Mouse (Mus musculus) central nervous system, embryonic 11.5 days (tissue): ENCODE data around the gene Ecsit. TPM values are rescaled to one million over a fixed set of nuclear protein-coding genes. Genes with fewer than 3 reads are reported as not detected.

ENCODE experiments used
- polyA plus RNA-seq: library from polyadenylated mRNA; depleted of rRNA; stranded (reverse); fragments of >200 nt; gene quantifications from 2 replicates; pipeline ENCODE4 v1.2.3, GENCODE M21; 2012; rRNA removed

The Ecsit gene
- polyA plus RNA-seq: 19.9 and 30.4 TPM in 2 replicates

DNA sequence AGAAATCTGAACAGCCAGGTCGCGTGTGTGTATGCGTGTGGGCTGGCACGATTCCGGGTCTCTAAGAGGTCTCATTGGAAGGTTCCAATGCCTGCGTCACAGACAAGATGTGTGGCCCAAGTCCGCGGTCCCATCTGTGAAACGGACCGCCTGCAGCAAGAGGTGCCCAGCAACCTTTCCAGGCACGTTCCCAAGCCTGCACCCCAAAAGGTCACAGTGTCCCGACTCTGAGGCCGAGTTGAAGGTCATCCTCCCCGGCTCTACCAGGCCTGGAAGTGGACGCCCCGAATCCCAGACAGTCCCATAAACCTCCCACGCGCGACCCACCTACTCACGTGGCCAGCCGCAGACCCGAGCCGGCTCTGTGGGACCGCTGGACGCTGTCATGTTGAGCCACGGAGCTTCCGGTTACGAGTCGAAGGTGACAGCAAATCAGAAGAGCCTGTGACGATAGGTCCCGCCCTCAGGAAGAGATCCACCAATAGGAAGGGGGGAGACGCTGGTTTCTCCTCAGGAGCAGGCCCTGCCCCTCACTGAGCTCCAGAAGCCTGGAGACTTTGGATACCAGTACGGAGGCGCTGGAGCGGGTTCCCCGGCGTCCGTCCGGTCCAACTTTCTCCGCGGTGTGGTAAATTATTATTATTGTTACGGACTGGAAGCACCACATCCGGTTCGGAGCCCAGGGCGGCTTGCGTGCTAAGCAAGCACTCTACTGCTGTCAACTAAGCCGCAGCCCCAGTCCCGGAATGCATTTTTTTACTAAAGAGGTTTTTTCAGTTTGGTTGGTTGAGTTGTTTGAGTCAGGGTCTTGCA, at the start of gene Ecsit:
TSS of gene Ecsit (minus strand) at position 417 of the 813 bp plus-strand sequence.

DNA sequence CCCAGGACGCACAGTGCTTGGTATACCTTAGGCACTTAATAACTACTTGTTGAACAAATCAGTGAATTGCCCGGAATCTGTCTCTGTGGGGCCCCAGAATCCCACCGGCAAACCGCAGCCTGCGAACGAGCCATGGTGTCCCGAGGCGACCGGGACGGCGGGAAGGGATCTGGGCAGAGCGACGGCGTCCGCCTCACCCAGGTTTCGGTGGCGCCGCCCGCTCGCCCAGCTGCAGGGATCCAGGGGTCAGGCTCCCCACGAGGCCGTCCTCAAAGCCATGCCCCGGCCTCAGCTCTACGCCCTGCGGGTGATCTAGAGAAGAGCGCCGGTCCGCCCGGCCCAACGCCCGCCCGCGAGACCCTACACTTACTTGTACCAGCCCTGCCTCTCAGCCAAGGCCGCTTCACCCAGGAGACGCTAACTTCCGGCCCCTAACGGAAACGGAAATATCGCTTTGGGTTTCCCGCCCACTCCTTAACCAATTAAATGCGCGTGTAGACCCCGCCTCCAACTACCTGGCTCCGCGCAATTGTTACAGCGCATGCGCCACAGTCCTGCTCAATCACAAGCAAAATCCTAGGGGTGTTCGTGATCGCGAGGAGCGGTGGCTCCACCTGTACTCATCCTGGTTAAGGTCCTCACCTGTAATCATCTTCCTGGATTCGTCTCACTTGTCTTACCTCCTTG, 31.6 kb upstream of the Ecsit start, which contains the start of gene Elof1:
TSS of gene Elof1 (minus strand) at position 433 of the 687 bp plus-strand sequence.

DNA sequence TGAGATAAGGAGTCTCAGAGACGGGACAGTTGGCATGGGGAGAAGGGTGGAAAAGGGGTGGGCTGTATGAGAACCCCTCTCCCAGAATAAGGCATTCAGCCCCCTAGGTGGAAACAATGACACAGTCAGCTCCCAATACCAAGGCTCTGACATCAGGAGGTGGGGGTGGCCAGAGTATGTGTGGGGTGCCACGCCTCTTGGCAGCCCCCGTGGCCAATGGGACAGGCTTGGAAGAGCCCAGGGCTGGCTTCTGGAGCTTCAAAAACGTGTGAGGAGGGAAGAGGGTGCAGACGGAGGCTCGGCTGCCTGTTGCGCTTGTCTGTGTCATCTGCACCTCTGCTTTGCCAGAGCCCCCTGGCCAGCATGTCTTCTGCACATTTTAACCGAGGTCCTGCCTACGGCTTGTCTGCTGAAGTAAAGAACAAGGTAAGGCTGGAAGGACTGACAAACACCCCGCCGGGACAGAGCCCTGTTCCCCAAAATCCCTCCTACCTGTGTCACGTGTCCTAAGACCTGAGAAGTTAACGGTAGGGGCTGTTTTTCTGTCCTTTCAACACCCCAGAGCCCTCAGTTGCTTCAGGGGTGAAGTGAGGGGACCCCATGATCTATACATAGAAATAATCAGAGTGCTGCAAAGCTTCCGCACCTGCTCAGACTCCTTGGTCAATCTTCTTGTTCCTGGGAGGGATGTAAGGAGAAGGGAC, 13.9 kb upstream of the Ecsit start, which contains the start of gene Cnn1:
TSS of gene Cnn1 (plus strand) at position 224 of the 704 bp plus-strand sequence.

DNA sequence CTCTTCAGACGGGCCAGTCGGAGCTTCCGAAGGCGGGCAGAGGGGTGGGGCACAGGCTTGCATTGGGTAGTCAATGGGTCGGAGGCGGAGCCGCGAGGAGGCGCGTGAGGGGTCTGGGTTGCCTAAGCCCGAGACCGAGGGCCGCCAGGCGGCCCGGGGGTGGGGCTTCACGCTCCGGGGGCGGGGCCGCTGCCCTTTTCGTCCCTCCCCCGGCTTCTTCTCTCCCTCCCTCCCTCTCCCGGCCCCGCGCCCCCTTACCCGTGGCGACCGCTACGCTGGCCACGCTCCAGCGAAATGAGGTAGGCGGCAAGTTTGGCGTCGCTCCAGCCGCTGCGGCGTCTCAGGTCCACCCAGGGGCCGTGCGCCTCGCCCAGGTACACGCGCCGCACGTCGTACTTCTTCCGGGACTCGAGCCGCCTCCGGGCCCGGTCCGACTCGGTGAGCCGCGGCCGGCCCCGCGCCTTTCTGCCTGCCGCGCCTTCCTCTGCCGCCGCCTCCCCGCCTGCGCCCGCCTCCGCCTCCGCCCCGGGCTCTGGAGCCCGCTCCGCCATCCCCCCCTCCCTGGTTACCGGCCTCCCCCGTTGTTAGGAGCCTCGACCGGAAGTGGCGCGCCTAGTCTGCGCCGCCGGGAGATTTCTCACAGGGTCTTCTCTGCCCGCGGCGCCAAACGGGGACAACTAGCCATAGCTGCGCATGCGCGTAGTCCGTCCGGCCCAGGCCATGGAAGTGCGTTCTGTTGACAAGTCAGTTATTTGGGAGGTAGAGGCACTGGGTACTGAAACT, 14.3 kb downstream of the Ecsit start, which contains the start of the genes Gm49318 and Zfp653:
TSS of gene Gm49318 (minus strand) at position 469 of the 783 bp plus-strand sequence.
TSS of gene Zfp653 (minus strand) at position 586 of the 783 bp plus-strand sequence.

GRCm38 (mm10) chr9:22051958-22052254, 33.3 kb downstream of the Ecsit start, which contains the start of gene Elavl3:
TSS of gene Elavl3 (minus strand) at chr9:22052023.

Other genes with a start within 250 kb of the Ecsit start
- gene Angptl8, start 249.9 kb downstream of the Ecsit start, polyA plus RNA-seq: 0.17 and 0.86 TPM in 2 replicates
- gene Dock6, start 232.8 kb downstream of the Ecsit start, polyA plus RNA-seq: 47.1 and 89.7 TPM in 2 replicates
- 7.1 and 10.0 TPM in 2 replicates for gene Rab3d, start 167.2 kb downstream of the Ecsit start, polyA plus RNA-seq
- gene Ccdc159, start 158.0 kb downstream of the Ecsit start, polyA plus RNA-seq: 7.9 and 8.4 TPM in 2 replicates
- 23.9 and 26.4 TPM in 2 replicates for gene Tmem205, start 157.9 kb downstream of the Ecsit start, polyA plus RNA-seq
- 30.6 and 36.7 TPM in 2 replicates for gene Plppr2, start 148.4 kb downstream of the Ecsit start, polyA plus RNA-seq
- 7.4 and 7.8 TPM in 2 replicates for gene Swsap1, start 129.7 kb downstream of the Ecsit start, polyA plus RNA-seq
- gene Epor, start 121.9 kb downstream of the Ecsit start, polyA plus RNA-seq: 12.4 and 18.9 TPM in 2 replicates
- gene Rgl3, start 96.0 kb downstream of the Ecsit start, polyA plus RNA-seq: 3.3 and 3.4 TPM in 2 replicates
- gene Ccdc151, start 82.8 kb downstream of the Ecsit start, polyA plus RNA-seq: 4.8 and 7.3 TPM in 2 replicates
- 109 and 149 TPM in 2 replicates for gene Prkcsh, start 82.6 kb downstream of the Ecsit start, polyA plus RNA-seq
- 84.7 and 86.4 TPM in 2 replicates for gene Elavl3, start 33.4 kb downstream of the Ecsit start, polyA plus RNA-seq
- gene Gm49318, start 14.2 kb downstream of the Ecsit start, polyA plus RNA-seq: 0.08 and 0.12 TPM in 2 replicates
- gene Zfp653, start 14.1 kb downstream of the Ecsit start, polyA plus RNA-seq: 35.9 and 38.7 TPM in 2 replicates
- 5.0 and 11.5 TPM in 2 replicates for gene Cnn1, start 13.8 kb upstream of the Ecsit start, polyA plus RNA-seq
- gene Elof1, start 31.7 kb upstream of the Ecsit start, polyA plus RNA-seq: 142 and 147 TPM in 2 replicates
- 27.3 and 32.4 TPM in 2 replicates for gene Acp5, start 50.3 kb upstream of the Ecsit start, polyA plus RNA-seq
- 49.8 and 79.8 TPM in 2 replicates for gene Pigyl, start 71.4 kb upstream of the Ecsit start, polyA plus RNA-seq
- 0.12 and 0.17 TPM in 2 replicates for gene Zfp872, start 102.7 kb upstream of the Ecsit start, polyA plus RNA-seq
- 10.3 and 12.2 TPM in 2 replicates for gene Zfp809, start 140.3 kb upstream of the Ecsit start, polyA plus RNA-seq
- gene Zfp599, start 174.5 kb upstream of the Ecsit start, polyA plus RNA-seq: 2.6 and 3.8 TPM in 2 replicates
- 37.2 and 44.6 TPM in 2 replicates for gene Zfp810, start 222.2 kb upstream of the Ecsit start, polyA plus RNA-seq